Mouse (Mus musculus): Measurements from ENCODE around the gene E030018B13Rik. TPM values are rescaled to one million over a fixed set of nuclear protein-coding genes. Genes with fewer than 3 reads are reported as not detected.
A peak's percentile ranks its signal among the peaks of the same experiment; 100 is the strongest.

The E030018B13Rik gene
- total RNA-seq, 2 experiments from 2014 or later = not detected

DNA sequence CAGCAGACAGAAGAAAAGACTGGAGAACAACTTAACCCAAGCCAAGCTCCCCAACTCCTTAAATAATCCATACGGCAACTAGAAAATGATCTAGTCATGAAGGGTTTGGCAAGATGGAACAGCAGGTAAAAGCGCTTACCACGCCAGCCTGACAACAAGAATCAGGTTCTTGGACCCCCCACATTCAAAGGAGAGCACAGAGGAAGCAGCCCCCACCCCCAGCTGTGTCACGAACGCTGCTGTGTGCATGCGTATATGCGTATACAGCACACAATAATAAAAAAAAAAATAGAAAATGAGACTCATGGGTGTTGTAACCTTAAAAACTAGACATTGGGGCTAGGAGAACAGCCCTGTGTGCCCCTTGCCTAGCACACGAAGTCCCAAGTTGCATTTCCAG is 16.7 kb upstream of the E030018B13Rik start:
- TF ChIP-seq CTCF (IDR thresholded peaks at IDR 0.05) = no peak
- H3K4me3 ChIP-seq = no peak overlapping the region
- DNase-seq (ENCODE audit: extremely low spot score in 1 of 2, low spot score in 2 of 2) = no peak
- intact Hi-C loops (cut with DNase I) = no loop called here
- peak overlapping the region; percentile 81; the same call in 1 of the 2 replicates for H3K27ac ChIP-seq

DNA sequence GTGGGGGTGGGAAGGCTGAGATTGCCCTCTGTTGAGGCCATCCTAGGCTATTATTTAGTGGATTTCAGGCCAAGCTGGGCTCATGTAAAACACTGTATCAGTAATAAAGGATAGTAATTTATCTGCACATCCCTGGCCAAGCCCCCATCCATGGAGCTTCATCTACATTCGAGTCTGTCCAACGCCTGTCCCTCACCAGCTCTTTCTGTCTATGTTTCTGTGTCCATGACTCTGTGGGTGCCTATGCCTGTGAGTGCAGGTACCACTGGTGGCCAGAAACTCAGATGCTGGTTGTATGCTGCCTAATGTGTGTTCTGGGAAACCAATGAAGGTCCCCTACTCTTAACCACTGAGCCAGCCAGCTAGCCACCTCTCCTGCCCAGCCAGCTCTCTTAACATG is 16.2 kb upstream of the E030018B13Rik start:
- DNase-seq (ENCODE audit: extremely low spot score in 1 of 2, low spot score in 2 of 2) = no peak
- Histone ChIP-seq H3K27ac (peak overlapping the region; percentile 81), H3K4me3 (no peak overlapping the region)
- TF ChIP-seq CTCF (IDR thresholded peaks at IDR 0.05) = no peak
- intact Hi-C loops (cut with DNase I) = no loop called here

DNA sequence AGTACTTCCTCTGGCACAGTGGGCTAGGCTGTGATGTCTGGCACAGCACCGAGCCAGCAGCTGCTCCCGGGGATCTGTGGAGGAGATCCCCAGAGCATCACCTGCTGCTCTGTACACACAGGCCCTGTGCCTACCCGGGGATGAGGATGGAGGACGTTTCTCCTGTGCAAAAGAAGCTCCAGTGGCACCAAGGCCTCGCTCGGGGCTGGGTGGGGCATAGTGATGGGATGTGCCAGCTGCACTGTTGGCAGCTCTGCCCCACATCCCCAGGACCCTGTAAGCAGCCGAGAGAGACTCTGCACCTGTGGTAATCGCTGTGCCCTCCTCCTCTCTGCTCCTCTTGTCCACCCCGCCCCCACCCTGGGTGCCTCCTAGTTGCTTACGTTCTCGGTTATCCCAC is 15.3 kb upstream of the E030018B13Rik start:
- DNase-seq (ENCODE audit: extremely low spot score in 1 of 2, low spot score in 2 of 2) = no peak
- TF ChIP-seq CTCF (IDR thresholded peaks at IDR 0.05) = no peak
- H3K4me3 ChIP-seq = no peak overlapping the region
- H3K27ac ChIP-seq = peak overlapping the region; percentile 81
- intact Hi-C loops (cut with DNase I) = no loop called here

DNA sequence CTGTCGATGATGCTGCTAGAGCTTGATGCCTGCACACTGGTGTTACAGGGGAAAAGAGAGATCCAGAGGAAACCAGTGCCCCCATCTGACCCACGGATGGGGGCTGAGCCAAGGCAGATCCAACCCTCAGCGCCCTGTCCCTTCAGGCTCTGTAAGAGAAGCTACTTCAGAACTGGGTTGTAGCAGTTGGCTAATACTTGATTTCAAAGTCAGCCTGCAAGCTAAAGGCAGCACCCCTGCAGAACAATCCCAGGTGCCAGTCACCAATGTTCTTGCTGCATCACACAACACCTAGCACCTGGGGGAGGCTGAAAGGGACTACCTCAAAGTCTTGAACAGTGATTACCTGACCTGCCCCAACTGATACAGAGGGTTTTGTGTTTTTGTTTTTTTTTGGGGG is 14.7 kb upstream of the E030018B13Rik start:
- TF ChIP-seq CTCF (IDR thresholded peaks at IDR 0.05) = no peak
- no peak for DNase-seq (ENCODE audit: extremely low spot score in 1 of 2, low spot score in 2 of 2)
- intact Hi-C loops (cut with DNase I) = no loop called here
- Histone ChIP-seq H3K27ac (peak overlapping the region; percentile 81), H3K4me3 (no peak overlapping the region)

DNA sequence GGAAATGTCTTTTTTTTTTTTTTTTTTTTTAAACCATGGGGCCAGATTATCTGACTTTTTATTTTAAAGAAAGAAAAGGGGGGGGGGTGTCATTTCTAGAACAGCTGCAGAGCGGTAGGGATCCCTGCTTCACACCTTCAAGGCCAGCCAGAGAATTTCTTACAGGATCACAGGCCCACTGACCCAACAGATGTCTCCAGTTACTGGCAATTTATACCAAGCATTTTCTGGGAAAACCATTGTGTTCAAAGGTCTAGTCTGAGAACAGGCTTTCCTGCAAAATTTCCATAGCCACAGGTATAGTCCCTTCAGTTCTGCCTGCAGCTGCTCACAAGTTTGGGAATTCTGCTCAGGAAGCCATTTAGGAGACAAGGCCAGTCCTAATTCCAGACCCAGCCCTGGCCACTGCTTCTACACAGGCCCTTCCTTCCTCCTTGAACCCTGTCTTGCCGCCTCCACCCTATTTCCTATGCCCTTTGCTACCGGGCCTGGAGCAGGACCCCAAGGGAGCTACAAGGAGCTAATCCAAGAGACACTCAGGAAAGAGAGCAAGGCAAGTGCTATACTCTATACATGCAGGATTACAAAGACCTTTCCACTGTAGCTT is 13.9 kb upstream of the E030018B13Rik start:
- TF ChIP-seq CTCF (IDR thresholded peaks at IDR 0.05) = no peak
- intact Hi-C loops (cut with DNase I) = no loop called here
- no peak for DNase-seq (ENCODE audit: extremely low spot score in 1 of 2, low spot score in 2 of 2)
- Histone ChIP-seq H3K27ac (peak overlapping the region; percentile 63), H3K4me3 (no peak overlapping the region)

DNA sequence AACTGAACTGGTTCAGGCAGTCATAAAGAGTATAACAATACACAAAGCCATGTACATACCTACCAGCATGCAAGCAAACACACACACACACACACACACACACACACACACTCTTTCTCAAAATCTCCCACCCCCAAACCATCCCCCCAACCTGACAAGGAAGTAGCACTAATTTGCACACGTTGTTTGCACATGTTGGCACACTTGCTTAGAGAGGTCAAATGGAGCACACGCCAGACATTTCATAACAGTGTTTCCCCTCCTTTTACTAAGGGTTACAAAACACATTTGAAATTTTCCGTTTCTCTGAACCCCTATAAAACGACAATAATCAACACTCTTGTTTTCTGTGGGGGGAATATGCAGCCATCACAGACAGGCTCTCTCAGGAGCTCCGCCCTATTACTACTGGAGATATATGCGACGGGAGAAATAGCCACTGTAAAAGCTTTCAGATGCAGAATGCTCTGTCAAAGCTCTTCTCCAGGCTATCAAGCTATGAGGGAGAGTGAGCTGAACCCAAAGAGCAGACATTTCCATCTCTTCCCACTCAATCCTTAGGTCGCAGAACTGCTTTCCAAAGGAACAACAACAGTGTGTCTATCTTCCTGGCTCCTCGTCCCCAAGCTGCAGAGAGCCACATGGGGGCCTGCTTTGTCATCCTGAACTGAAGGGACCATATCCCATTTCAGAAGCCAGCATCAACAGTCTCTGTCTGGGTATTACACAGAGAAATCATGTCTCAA is 12.8 kb upstream of the E030018B13Rik start:
- intact Hi-C loops (cut with DNase I) = no loop called here
- peak overlapping the region; percentile 67 for H3K27ac ChIP-seq
- no peak for DNase-seq (ENCODE audit: extremely low spot score in 1 of 2, low spot score in 2 of 2)
- no peak for TF ChIP-seq CTCF (IDR thresholded peaks at IDR 0.05)
- H3K4me3 ChIP-seq = no peak overlapping the region

DNA sequence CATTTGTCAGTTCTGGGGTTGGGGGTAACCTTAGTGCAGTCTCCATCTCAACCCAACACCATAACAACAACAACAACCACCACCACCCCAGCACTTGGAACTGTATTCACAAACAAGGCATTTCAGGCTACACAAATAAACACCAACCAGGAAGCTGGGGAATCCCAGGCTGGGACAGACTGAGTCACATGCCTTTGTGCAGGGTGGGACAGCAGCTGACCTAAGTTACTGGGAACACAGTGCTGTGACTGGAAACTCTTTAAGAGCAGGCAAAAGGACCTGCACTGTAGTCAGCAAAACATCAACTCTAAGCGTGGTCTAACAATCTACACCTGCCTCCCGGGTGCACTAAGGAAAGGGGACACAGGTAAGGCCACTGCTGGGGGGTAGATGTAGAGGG is 11.5 kb upstream of the E030018B13Rik start:
- Histone ChIP-seq H3K4me3 (no peak overlapping the region), H3K27ac (no peak overlapping the region; the same call in 1 of the 2 replicates)
- no peak for DNase-seq (ENCODE audit: extremely low spot score in 1 of 2, low spot score in 2 of 2)
- intact Hi-C loops (cut with DNase I) = no loop called here
- TF ChIP-seq CTCF (IDR thresholded peaks at IDR 0.05) = no peak

DNA sequence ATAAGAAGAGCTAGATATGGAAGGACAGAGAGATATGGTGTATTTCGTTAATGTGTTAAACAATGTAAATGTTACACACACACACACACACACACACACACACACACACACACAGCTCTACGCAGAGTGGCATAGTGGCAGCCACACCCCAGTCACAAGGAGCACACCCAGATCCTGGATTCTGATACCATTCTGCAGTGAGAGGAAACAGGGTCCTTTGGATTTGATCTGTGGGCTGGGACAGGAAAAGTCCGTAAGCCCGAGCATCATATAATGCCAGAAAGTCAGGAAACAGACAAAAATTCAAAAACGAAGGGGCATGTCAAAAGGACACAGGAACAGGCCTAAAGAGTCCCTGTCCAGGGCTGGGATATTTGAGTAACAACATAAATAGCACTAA is 11.0 kb upstream of the E030018B13Rik start:
- TF ChIP-seq CTCF (IDR thresholded peaks at IDR 0.05) = no peak

DNA sequence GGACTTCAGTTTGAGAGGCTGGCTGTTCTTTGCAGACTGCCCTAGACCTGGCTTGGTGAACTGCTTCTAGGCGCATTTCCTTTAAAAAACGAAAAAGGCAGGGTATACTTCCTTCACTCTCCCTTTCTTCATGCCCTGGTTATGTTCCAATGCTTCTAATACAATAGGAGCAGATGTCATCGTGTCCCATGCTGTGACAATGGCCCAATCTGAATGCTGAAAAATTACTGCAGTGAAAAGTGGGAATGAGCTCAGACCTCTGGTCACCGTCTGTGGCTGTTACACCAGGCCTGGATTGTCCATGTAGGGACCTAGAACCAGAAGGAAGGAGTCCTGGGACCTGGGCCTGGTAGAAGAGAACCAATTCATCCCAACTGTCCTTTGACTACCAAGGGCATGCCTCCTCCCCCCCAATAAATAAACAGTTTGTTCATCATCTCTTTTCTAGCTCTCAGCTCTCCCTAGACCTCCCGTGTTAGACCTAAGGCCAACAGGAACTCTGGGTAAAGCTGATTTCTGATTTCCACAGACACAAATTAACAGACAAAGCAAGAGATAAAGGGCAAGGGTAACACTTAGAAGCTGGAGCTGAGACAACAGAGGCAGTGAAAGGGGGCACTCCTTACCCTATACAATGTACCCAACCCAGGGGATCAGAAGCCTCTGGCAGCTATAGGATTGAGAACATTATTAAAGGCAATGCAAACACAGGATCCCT is 8.7 kb upstream of the E030018B13Rik start:
- DNase-seq (ENCODE audit: extremely low spot score in 1 of 2, low spot score in 2 of 2) = no peak
- Histone ChIP-seq H3K27ac (peak overlapping the region; percentile 80), H3K4me3 (no peak overlapping the region)
- TF ChIP-seq CTCF (IDR thresholded peaks at IDR 0.05) = no peak
- intact Hi-C loops (cut with DNase I) = no loop called here

More for the DNA sequence above, 11.0 kb upstream of the E030018B13Rik start:
- intact Hi-C loops (cut with DNase I) = no loop called here
- H3K4me3 ChIP-seq = no peak overlapping the region
- peak overlapping the region; percentile 34 for H3K27ac ChIP-seq
- no peak for DNase-seq (ENCODE audit: extremely low spot score in 1 of 2, low spot score in 2 of 2)

DNA sequence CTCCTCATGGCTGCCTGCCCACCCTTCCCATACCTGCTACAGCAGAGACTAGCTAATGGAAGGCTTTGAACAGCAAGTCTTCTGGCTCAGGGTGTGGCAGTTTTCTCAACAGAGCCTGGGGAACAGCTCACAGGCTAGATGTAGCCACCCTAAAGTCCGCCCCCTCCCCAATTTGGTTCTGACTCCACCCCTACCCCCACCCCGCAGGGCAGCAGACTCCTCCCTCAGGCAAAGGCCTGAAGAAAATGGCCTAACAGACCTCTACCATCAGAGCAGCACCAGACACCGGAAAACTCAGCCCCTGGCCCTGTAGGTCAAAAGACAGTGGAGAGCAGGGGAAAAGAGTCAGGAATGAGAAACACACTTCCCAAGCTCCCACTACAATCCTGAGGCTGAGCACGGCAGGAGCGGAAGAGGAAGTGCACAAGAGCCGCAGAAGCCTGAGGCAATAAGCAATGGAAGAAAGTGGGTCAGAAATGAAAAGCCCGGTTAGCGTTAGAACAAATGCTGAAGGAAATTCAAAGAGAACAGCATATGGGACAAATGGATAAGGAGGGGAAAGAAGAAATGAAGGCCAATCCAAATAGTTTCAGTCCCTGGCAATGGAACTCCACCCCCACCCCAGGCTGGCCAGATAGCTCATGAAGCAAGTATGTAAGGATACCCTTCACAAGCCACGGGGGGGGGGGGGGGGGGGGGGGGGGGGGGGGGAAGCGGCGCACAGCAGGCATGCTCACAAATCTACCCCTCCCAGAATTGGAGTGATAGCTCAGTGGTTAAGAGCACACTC is 8.0 kb upstream of the E030018B13Rik start:
- TF ChIP-seq CTCF (IDR thresholded peaks at IDR 0.05) = no peak
- peak overlapping the region; percentile 80 for H3K27ac ChIP-seq
- DNase-seq (ENCODE audit: extremely low spot score in 1 of 2, low spot score in 2 of 2) = no peak
- intact Hi-C loops (cut with DNase I) = no loop called here
- H3K4me3 ChIP-seq = no peak overlapping the region

DNA sequence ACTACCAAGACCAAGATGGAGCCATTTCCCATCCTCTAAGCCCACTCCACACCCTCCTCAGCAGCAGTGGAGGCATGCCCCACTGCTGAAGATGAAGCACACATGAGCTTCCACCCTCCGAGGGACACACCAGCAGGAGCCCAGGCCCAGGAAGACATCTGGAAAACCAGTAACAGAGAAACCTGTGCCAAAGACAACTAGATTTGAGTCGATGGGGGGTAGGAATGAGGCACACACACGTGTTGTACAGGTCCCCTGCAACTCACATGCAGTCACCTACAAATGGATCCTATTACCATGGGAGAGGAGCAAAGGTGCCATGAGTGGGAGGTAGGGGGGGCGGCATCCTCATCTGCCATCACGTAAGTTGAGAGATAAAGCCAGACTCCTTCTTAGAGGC is 6.4 kb upstream of the E030018B13Rik start:
- DNase-seq (ENCODE audit: extremely low spot score in 1 of 2, low spot score in 2 of 2) = no peak
- Histone ChIP-seq H3K27ac (peak overlapping the region; percentile 81), H3K4me3 (no peak overlapping the region)
- intact Hi-C loops (cut with DNase I) = no loop called here
- no peak for TF ChIP-seq CTCF (IDR thresholded peaks at IDR 0.05)
